Mouse (Mus musculus) cerebellum, adult 8-10 months (tissue): Measurements from ENCODE around the gene H2-Q7.
"Not testable (repeated sequence)": the region's sequence is repeated elsewhere in the genome, so short reads cannot be mapped to it uniquely, and the experiment has no call there.

ENCODE experiments used
- DNase-seq: peaks from one replicate; pipeline ENCODE4 v3.0.0; 2022

H2-Q7 gene

GRCm38 (mm10) chr17:35438885-35439284 is at the start of gene H2-Q7:
H2-Q7 (plus strand) TSS chr17:35439155.
- peak; percentile 16 for DNase-seq

GRCm38 (mm10) chr17:35389796-35390195 is 49.2 kb upstream of the H2-Q7 start:
- not testable (repeated sequence) for DNase-seq

GRCm38 (mm10) chr17:35392671-35393070 is 46.3 kb upstream of the H2-Q7 start:
- DNase-seq = not testable (repeated sequence)

GRCm38 (mm10) chr17:35393864-35394800 is 44.8 kb upstream of the H2-Q7 start:
- not testable (repeated sequence) for DNase-seq

GRCm38 (mm10) chr17:35396956-35397355 is 42.0 kb upstream of the H2-Q7 start:
- DNase-seq = not testable (repeated sequence)

- not testable (repeated sequence) for DNase-seq
These were observed 25.9 kb upstream of the H2-Q7 start for GRCm38 (mm10) chr17:35413057-35413456.

- DNase-seq = not testable (repeated sequence)
These were observed 23.5 kb upstream of the H2-Q7 start for GRCm38 (mm10) chr17:35415273-35416129.

- DNase-seq = no peak
These were observed 20.2 kb upstream of the H2-Q7 start for GRCm38 (mm10) chr17:35418772-35419171.

- not testable (repeated sequence) for DNase-seq
These were observed 19.4 kb upstream of the H2-Q7 start for GRCm38 (mm10) chr17:35419564-35419963.

GRCm38 (mm10) chr17:35420206-35420810 is 18.6 kb upstream of the H2-Q7 start:
- not testable (repeated sequence) for DNase-seq

GRCm38 (mm10) chr17:35421331-35421730 is 17.6 kb upstream of the H2-Q7 start:
- not testable (repeated sequence) for DNase-seq

- not testable (repeated sequence) for DNase-seq
These were observed 16.6 kb upstream of the H2-Q7 start for GRCm38 (mm10) chr17:35422360-35422759.

- not testable (repeated sequence) for DNase-seq
These were observed 15.7 kb upstream of the H2-Q7 start for GRCm38 (mm10) chr17:35423131-35423810.

- DNase-seq = not testable (repeated sequence)
These were observed 14.8 kb upstream of the H2-Q7 start for GRCm38 (mm10) chr17:35424106-35424505.

- not testable (repeated sequence) for DNase-seq
These were observed 14.1 kb upstream of the H2-Q7 start, which contains the start of gene H2-Q6 for GRCm38 (mm10) chr17:35424624-35425416. H2-Q6 (plus strand) TSS chr17:35424850.

- DNase-seq = not testable (repeated sequence)
These were observed 13.5 kb upstream of the H2-Q7 start for GRCm38 (mm10) chr17:35425474-35425873.

GRCm38 (mm10) chr17:35428883-35429282 is 10.1 kb upstream of the H2-Q7 start:
- DNase-seq = not testable (repeated sequence)

GRCm38 (mm10) chr17:35430671-35431070 is 8.3 kb upstream of the H2-Q7 start:
- not testable (repeated sequence) for DNase-seq

GRCm38 (mm10) chr17:35432167-35432566 is 6.8 kb upstream of the H2-Q7 start:
- not testable (repeated sequence) for DNase-seq

GRCm38 (mm10) chr17:35434836-35435235 is 4.1 kb upstream of the H2-Q7 start:
- DNase-seq = not testable (repeated sequence)

GRCm38 (mm10) chr17:35435577-35435976 is 3.4 kb upstream of the H2-Q7 start:
- not testable (repeated sequence) for DNase-seq
